ENCODE assay signal across 7 mouse cellular contexts in genomic region chr6:30736372-30736762, GRCm38 (mm10). TPM values are rescaled to one million over a fixed set of nuclear protein-coding genes. Genes with fewer than 3 reads are reported as not detected.
DNase-seq lines count a peak whose midpoint lies in the region; ATAC-seq and TF ChIP-seq lines count a peak whose summit lies in the region.

No protein-coding gene starts in this region.

- H3K27ac ChIP-seq in limb, embryonic 14.5 days (replicated peaks; ENCODE audit: low read depth, low read length), result peak overlapping the region; percentile 90
- no peak overlapping the region for H3K27ac ChIP-seq in cerebellum, adult 2 months (ENCODE audit: insufficient read depth, low read length)

- TF ChIP-seq CTCF in cerebellum, adult 2 months (IDR thresholded peaks at IDR 0.05; ENCODE audit: borderline replicate concordance, insufficient read depth, low read depth, low read length), result no peak

- H3K9ac ChIP-seq in limb, embryonic 14.5 days (ENCODE audit: low read depth, low read length, severe bottlenecking), result 0 out of 2 replicates have a peak overlapping the region, but pooled peaks have one; percentile 52

- peaks cover 33% of the 10 kb centered on the region for H3K4me1 ChIP-seq in megakaryocyte, embryonic 14.5 days
- peaks cover 16% of the 10 kb centered on the region for H3K4me1 ChIP-seq in limb, embryonic 14.5 days (ENCODE audit: control insufficient read depth, insufficient read depth, low read length)
- no peaks in the 10 kb centered on the region for H3K4me1 ChIP-seq in cerebellum, adult 2 months (ENCODE audit: control insufficient read depth, insufficient read depth, low read length)

- H3K9me3 ChIP-seq in megakaryocyte, embryonic 14.5 days, result peaks cover 60% of the 10 kb centered on the region
- peaks cover 44% of the 10 kb centered on the region for H3K9me3 ChIP-seq in limb, embryonic 14.5 days (ENCODE audit: control insufficient read depth, low read length)

- ATAC-seq in megakaryocyte, adult 5-6 weeks (ENCODE audit: poor library complexity, severe bottlenecking), result no peak
- ATAC-seq in limb, embryonic 14.5 days (ENCODE audit: low FRiP score, low read depth), result no peak

- H3K4me2 ChIP-seq in limb, embryonic 14.5 days (replicated peaks; ENCODE audit: low read depth, low read length, severe bottlenecking), result peak overlapping the region; percentile 53

- peak overlapping the region; percentile 89 for H3K4me3 ChIP-seq in megakaryocyte, embryonic 14.5 days (replicated peaks)
- H3K4me3 ChIP-seq in limb, embryonic 14.5 days (replicated peaks; ENCODE audit: low read length), result peak overlapping the region; percentile 57; the same call in 1 of the 2 replicates
- H3K4me3 ChIP-seq in cerebellum, adult 2 months (replicated peaks; ENCODE audit: insufficient read depth, low read depth, low read length), result no peak overlapping the region

- peaks cover 78% of the 10 kb centered on the region for H3K27me3 ChIP-seq in megakaryocyte, embryonic 14.5 days (replicated peaks)
- H3K27me3 ChIP-seq in limb, embryonic 14.5 days (ENCODE audit: control insufficient read depth, insufficient read depth, low read length), result no peaks in the 10 kb centered on the region
- H3K27me3 ChIP-seq in cerebellum, adult 2 months (ENCODE audit: control insufficient read depth, insufficient read depth, low read length), result no peaks in the 10 kb centered on the region

- 59% methylated on average over 13 of the region's 13 CpGs for WGBS in limb, embryonic 14.5 days
- 77% methylated on average over 13 of the region's 13 CpGs for WGBS in cerebellum, adult 2 months

- DNase-seq in forelimb bud, embryonic 11.5 days (ENCODE audit: low read depth, low spot score), result peak; percentile 81
- no peak for DNase-seq in limb, embryonic 14.5 days (ENCODE audit: low spot score)
- DNase-seq in frontal cortex, adult 2 months (ENCODE audit: extremely low spot score in 1 of 2, low spot score in 1 of 2), result no peak
- DNase-seq in cerebellum, adult 2 months, result no peak
- no peak for DNase-seq in cerebellum, postnatal 25 days

- no peak for TF ChIP-seq POLR2A in limb, embryonic 14.5 days (IDR thresholded peaks at IDR 0.05; ENCODE audit: borderline replicate concordance, extremely low read depth, insufficient read depth, insufficient read length)
- no peak for TF ChIP-seq POLR2A in cerebellum, adult 2 months (IDR thresholded peaks at IDR 0.05; ENCODE audit: borderline replicate concordance, insufficient read depth, low read length)

- no peaks in the 10 kb centered on the region for H3K36me3 ChIP-seq in megakaryocyte, embryonic 14.5 days (replicated peaks; ENCODE audit: low read length)
- peaks cover 9% of the 10 kb centered on the region for H3K36me3 ChIP-seq in limb, embryonic 14.5 days (ENCODE audit: control insufficient read depth, insufficient read depth, low read length)

RNA-seq across cellular contexts. Expression of gene Mest, which starts 13.0 kb away (rescaled TPM):
- polyA plus RNA-seq in megakaryocyte, embryonic 14.5 days (2012; ENCODE audit: insufficient read depth, low replicate concordance), result 48.4 and 174 TPM in 2 replicates
- not detected in 2 replicates for total RNA-seq in megakaryocyte, adult 5-6 weeks (2015)
- total RNA-seq in megakaryocyte, adult 5-6 weeks (2017), result 0.07 and 0.20 TPM in 2 replicates
- 3,348 and 4,195 TPM in 2 replicates for polyA plus RNA-seq in limb, embryonic 14.5 days (2012; rRNA removed)
- 2,178 and 2,321 TPM in 2 replicates for polyA plus RNA-seq in limb, embryonic 14.5 days (2014; fragmentation: Nextera tagmentation; extraction: Ambion mirVana)
- polyA plus RNA-seq in frontal cortex, adult 2 months (2012; rRNA removed), result 53.9 and 57.8 TPM in 2 replicates
- 25.3 and 32.9 TPM in 2 replicates for polyA plus RNA-seq in cerebellum, adult 2 months (2012; rRNA removed)

RNA-seq across cellular contexts. Expression of gene Cep41, which starts 42.8 kb away (rescaled TPM):
- 13.1 and 15.8 TPM in 2 replicates for polyA plus RNA-seq in megakaryocyte, embryonic 14.5 days (2012; ENCODE audit: insufficient read depth, low replicate concordance)
- total RNA-seq in megakaryocyte, adult 5-6 weeks (2015), result 3.5 and 6.0 TPM in 2 replicates
- 2.0 and 3.1 TPM in 2 replicates for total RNA-seq in megakaryocyte, adult 5-6 weeks (2017)
- 44.3 and 48.5 TPM in 2 replicates for polyA plus RNA-seq in limb, embryonic 14.5 days (2012; rRNA removed)
- polyA plus RNA-seq in limb, embryonic 14.5 days (2014; fragmentation: Nextera tagmentation; extraction: Ambion mirVana), result 41.1 and 50.9 TPM in 2 replicates
- polyA plus RNA-seq in frontal cortex, adult 2 months (2012; rRNA removed), result 6.1 and 7.6 TPM in 2 replicates
- 4.0 and 4.1 TPM in 2 replicates for polyA plus RNA-seq in cerebellum, adult 2 months (2012; rRNA removed)

Comparison
In these comparisons a context has a peak if more than half of its experiments do, and no peak if none do; other contexts are left out.
1. RNA of gene Mest, which starts 13.0 kb away (polyA plus RNA-seq): 2,178 to 4,195 TPM in limb, embryonic 14.5 days; 53.9 to 57.8 TPM in frontal cortex, adult 2 months, 48.4 to 174 TPM in megakaryocyte, embryonic 14.5 days and 25.3 to 32.9 TPM in cerebellum, adult 2 months; every median in the first group is over 10 times any median in the second.